Mouse (Mus musculus) forebrain, embryonic 11.5 days (tissue): ENCODE measurements around the gene Tshr. TPM values are rescaled to one million over a fixed set of nuclear protein-coding genes. Genes with fewer than 3 reads are reported as not detected.

Source experiments
- ATAC-seq: fragments of 200-750 bp; cut with Nextera tagmentation; replicated peaks from 2 replicates; pipeline ENCODE4 v1.8.0; 2017; ENCODE audit warnings: moderate TSS enrichment; ENCODE audit not compliant: low FRiP score
- DNase-seq: peaks from one replicate; pipeline ENCODE4 v3.0.0-alpha.2; 2017; ENCODE audit warnings: low spot score
- H3K27ac ChIP-seq: fragments of 300-500 bp; sonication (generic); 2 replicates; pipeline ENCODE4 v1.5.1; 2014; ENCODE audit warnings: low read depth, low read length
- H3K27me3 ChIP-seq: fragments of 300-500 bp; sonication (generic); 2 replicates; pipeline ENCODE4 v1.6.1; 2014; ENCODE audit warnings: mild to moderate bottlenecking, low read length, mixed read lengths; ENCODE audit not compliant: control insufficient read depth, insufficient read depth
- H3K36me3 ChIP-seq: fragments of 300-500 bp; sonication (generic); 2 replicates; pipeline ENCODE4 v1.6.1; 2014; ENCODE audit warnings: mild to moderate bottlenecking, low read length, moderate library complexity, mixed read lengths; ENCODE audit not compliant: control insufficient read depth, insufficient read depth
- H3K4me1 ChIP-seq: fragments of 300-500 bp; sonication (generic); replicated peaks from 2 replicates; pipeline ENCODE4 v1.6.1; 2014; ENCODE audit warnings: low read length, mixed read lengths; ENCODE audit not compliant: control insufficient read depth, insufficient read depth
- H3K4me2 ChIP-seq: fragments of 300-500 bp; sonication (generic); 2 replicates; pipeline ENCODE4 v1.6.1; 2014; ENCODE audit warnings: low read depth, mild to moderate bottlenecking, low read length, moderate library complexity, mixed read lengths; ENCODE audit not compliant: severe bottlenecking
- H3K4me3 ChIP-seq: fragments of 300-500 bp; sonication (generic); 2 replicates; pipeline ENCODE4 v1.5.1; 2014; ENCODE audit warnings: low read depth, low read length
- H3K9ac ChIP-seq: fragments of 300-500 bp; sonication (generic); 2 replicates; pipeline ENCODE4 v1.6.1; 2014; ENCODE audit warnings: low read length
- H3K9me3 ChIP-seq: fragments of 300-500 bp; sonication (generic); 2 replicates; pipeline ENCODE4 v1.6.1; 2016; ENCODE audit warnings: low read length, mixed read lengths; ENCODE audit not compliant: control insufficient read depth
- WGBS: fragments of 180-500 bp; shearing (Covaris S2); extraction: QIAGEN DNeasy Blood & Tissue Kit; methylation state at CpG from one replicate; pipeline ENCODE4 v1.1.7; 2014; 5-methylcytosine and 5-hydroxymethylcytosine counted together
- polyA plus RNA-seq: library from polyadenylated mRNA; unstranded; fragments of >200 nt; fragmentation: Nextera tagmentation; extraction: Ambion mirVana; gene quantifications from 2 replicates; pipeline ENCODE4 v1.2.1, GENCODE M21; 2014

Tshr gene
- polyA plus RNA-seq, 1 experiment from 2014 or later = 0.31 TPM

- ATAC-seq (no peak), DNase-seq (no peak)
- no peaks in the 10 kb centered on the region for H3K4me1 ChIP-seq
- H3K4me3 ChIP-seq = no peak overlapping the region
- no peak overlapping the region for H3K4me2 ChIP-seq
- WGBS = 90% methylated on average over 13 of the region's 13 CpGs
- no peak overlapping the region for H3K27ac ChIP-seq
- H3K27me3 ChIP-seq = no peaks in the 10 kb centered on the region
- H3K9ac ChIP-seq = no peak overlapping the region
- H3K36me3 ChIP-seq = no peaks in the 10 kb centered on the region
- no peaks in the 10 kb centered on the region for H3K9me3 ChIP-seq
Observed at GRCm38 (mm10) chr12:91482195-91482733, 97.9 kb downstream of the Tshr start.

- no peak overlapping the region for H3K27ac ChIP-seq
- WGBS = 93% methylated on average over 4 of the region's 4 CpGs
- DNase-seq (no peak), ATAC-seq (no peak)
- no peak overlapping the region for H3K4me3 ChIP-seq
- H3K9ac ChIP-seq = no peak overlapping the region
- H3K4me2 ChIP-seq = no peak overlapping the region
- no peaks in the 10 kb centered on the region for H3K27me3 ChIP-seq
- no peaks in the 10 kb centered on the region for H3K36me3 ChIP-seq
- no peaks in the 10 kb centered on the region for H3K9me3 ChIP-seq
- H3K4me1 ChIP-seq = 0 out of 2 replicates have a peak, but pooled peaks cover 2% of the 10 kb centered on the region
Observed at GRCm38 (mm10) chr12:91486342-91486741, 102.0 kb downstream of the Tshr start.

GRCm38 (mm10) chr12:91488406-91488805 lies 104.0 kb downstream of the Tshr start:
- 3% methylated on average over 3 of the region's 3 CpGs for WGBS
- Histone ChIP-seq H3K9me3 (no peaks in the 10 kb centered on the region), H3K27ac (no peak overlapping the region), H3K36me3 (no peaks in the 10 kb centered on the region), H3K4me2 (no peak overlapping the region), H3K9ac (no peak overlapping the region), H3K27me3 (no peaks in the 10 kb centered on the region), H3K4me1 (0 out of 2 replicates have a peak, but pooled peaks cover 2% of the 10 kb centered on the region), H3K4me3 (no peak overlapping the region)
- DNase-seq (no peak), ATAC-seq (no peak)

GRCm38 (mm10) chr12:91495497-91496225 lies 111.3 kb downstream of the Tshr start:
- ATAC-seq (peak; percentile 55; the same call in 1 of the 2 replicates), DNase-seq (no peak)
- Histone ChIP-seq H3K4me2 (no peak overlapping the region), H3K36me3 (no peaks in the 10 kb centered on the region), H3K9me3 (no peaks in the 10 kb centered on the region), H3K27ac (no peak overlapping the region), H3K27me3 (no peaks in the 10 kb centered on the region), H3K4me1 (peaks cover 3% of the 10 kb centered on the region; the same call in 1 of the 2 replicates), H3K9ac (no peak overlapping the region), H3K4me3 (no peak overlapping the region)
- 44% methylated on average over 10 of the region's 11 CpGs for WGBS

GRCm38 (mm10) chr12:91496226-91496558 lies 111.8 kb downstream of the Tshr start:
- DNase-seq (no peak), ATAC-seq (no peak)
- 56% methylated on average over 3 of the region's 3 CpGs for WGBS
- Histone ChIP-seq H3K9ac (no peak overlapping the region), H3K4me3 (no peak overlapping the region), H3K4me1 (peaks cover 3% of the 10 kb centered on the region; the same call in 1 of the 2 replicates), H3K27ac (no peak overlapping the region), H3K4me2 (no peak overlapping the region), H3K27me3 (no peaks in the 10 kb centered on the region), H3K36me3 (no peaks in the 10 kb centered on the region), H3K9me3 (no peaks in the 10 kb centered on the region)

GRCm38 (mm10) chr12:91500475-91500874 lies 116.1 kb downstream of the Tshr start:
- Histone ChIP-seq H3K9ac (no peak overlapping the region), H3K36me3 (no peaks in the 10 kb centered on the region), H3K4me2 (no peak overlapping the region), H3K27ac (no peak overlapping the region), H3K9me3 (no peaks in the 10 kb centered on the region), H3K4me1 (peaks cover 3% of the 10 kb centered on the region; the same call in 1 of the 2 replicates), H3K4me3 (no peak overlapping the region), H3K27me3 (no peaks in the 10 kb centered on the region; the same call in 1 of the 2 replicates)
- ATAC-seq (no peak), DNase-seq (no peak)
- 81% methylated on average over 2 of the region's 2 CpGs for WGBS

GRCm38 (mm10) chr12:91511766-91512165 lies 127.4 kb downstream of the Tshr start:
- peak; percentile 70 for ATAC-seq
- Histone ChIP-seq H3K4me2 (no peak overlapping the region), H3K36me3 (no peaks in the 10 kb centered on the region), H3K27ac (no peak overlapping the region), H3K4me3 (no peak overlapping the region), H3K4me1 (no peaks in the 10 kb centered on the region), H3K9me3 (no peaks in the 10 kb centered on the region), H3K9ac (no peak overlapping the region), H3K27me3 (no peaks in the 10 kb centered on the region)
- WGBS = 47% methylated on average over 3 of the region's 3 CpGs
- no peak for DNase-seq

- 78% methylated on average over 6 of the region's 6 CpGs for WGBS
- no peak for ATAC-seq
- Histone ChIP-seq H3K4me3 (no peak overlapping the region), H3K36me3 (no peaks in the 10 kb centered on the region), H3K27me3 (no peaks in the 10 kb centered on the region), H3K4me1 (no peaks in the 10 kb centered on the region), H3K27ac (no peak overlapping the region), H3K9ac (no peak overlapping the region), H3K4me2 (no peak overlapping the region), H3K9me3 (no peaks in the 10 kb centered on the region)
- DNase-seq = no peak
Observed at GRCm38 (mm10) chr12:91513980-91514379, 129.6 kb downstream of the Tshr start.

GRCm38 (mm10) chr12:91517808-91518207 lies 133.4 kb downstream of the Tshr start:
- H3K4me2 ChIP-seq = no peak overlapping the region
- no peak for ATAC-seq
- WGBS = 51% methylated on average over 3 of the region's 3 CpGs
- no peak overlapping the region for H3K27ac ChIP-seq
- DNase-seq = no peak
- H3K9me3 ChIP-seq = no peaks in the 10 kb centered on the region; the same call in 1 of the 2 replicates
- H3K27me3 ChIP-seq = no peaks in the 10 kb centered on the region
- no peak overlapping the region for H3K9ac ChIP-seq
- H3K36me3 ChIP-seq = no peaks in the 10 kb centered on the region
- H3K4me1 ChIP-seq = no peaks in the 10 kb centered on the region
- H3K4me3 ChIP-seq = no peak overlapping the region
